Mouse (Mus musculus): ENCODE data around the gene Noxa1. TPM values are rescaled to one million over a fixed set of nuclear protein-coding genes. Genes with fewer than 3 reads are reported as not detected.

Noxa1 gene
- total RNA-seq (2021) = not detected
- long read RNA-seq, experiment 1 = 0 reads
- long read RNA-seq, experiment 2 = 0 reads

- Histone ChIP-seq H3K4me3 (no peak within 1 kb of the TSS), H3K27ac (no peak within 1 kb of the TSS)
- TF ChIP-seq CTCF (IDR thresholded peaks at IDR 0.05) = no peak
- intact Hi-C loops (cut with DNase I) = no loop called here
- DNase-seq (ENCODE audit: extremely low spot score in 1 of 2, low spot score in 2 of 2) = no peak
Measured at GRCm38 (mm10) chr2:25095109-25095850, at the start of gene Noxa1. Gene Noxa1, minus strand, starts transcription at chr2:25095149.

- no peak for TF ChIP-seq CTCF (IDR thresholded peaks at IDR 0.05)
- Histone ChIP-seq H3K27ac (no peak overlapping the region), H3K4me3 (no peak overlapping the region)
- no peak for DNase-seq (ENCODE audit: extremely low spot score in 1 of 2, low spot score in 2 of 2)
- intact Hi-C loops (cut with DNase I) = no loop called here
Measured at GRCm38 (mm10) chr2:25141921-25142320, 47.0 kb upstream of the Noxa1 start.

GRCm38 (mm10) chr2:25141185-25141584, 46.2 kb upstream of the Noxa1 start:
- H3K4me3 ChIP-seq = no peak overlapping the region
- DNase-seq (ENCODE audit: extremely low spot score in 1 of 2, low spot score in 2 of 2) = no peak
- H3K27ac ChIP-seq = no peak overlapping the region
- TF ChIP-seq CTCF (IDR thresholded peaks at IDR 0.05) = peak; percentile 34
- intact Hi-C loops (cut with DNase I) = no loop called here

- Histone ChIP-seq H3K4me3 (no peak overlapping the region), H3K27ac (no peak overlapping the region)
- DNase-seq (ENCODE audit: extremely low spot score in 1 of 2, low spot score in 2 of 2) = no peak
- TF ChIP-seq CTCF (IDR thresholded peaks at IDR 0.05) = no peak
- intact Hi-C loops (cut with DNase I) = no loop called here
Measured at GRCm38 (mm10) chr2:25137832-25138231, 42.9 kb upstream of the Noxa1 start.

GRCm38 (mm10) chr2:25131601-25132000, 36.7 kb upstream of the Noxa1 start:
- no peak overlapping the region for H3K4me3 ChIP-seq
- no peak overlapping the region for H3K27ac ChIP-seq
- TF ChIP-seq CTCF (IDR thresholded peaks at IDR 0.05) = no peak
- DNase-seq (ENCODE audit: extremely low spot score in 1 of 2, low spot score in 2 of 2) = no peak
- intact Hi-C loops (cut with DNase I) = no loop called here

GRCm38 (mm10) chr2:25128072-25128471, 33.1 kb upstream of the Noxa1 start:
- no peak for TF ChIP-seq CTCF (IDR thresholded peaks at IDR 0.05)
- no peak overlapping the region for H3K4me3 ChIP-seq
- no peak for DNase-seq (ENCODE audit: extremely low spot score in 1 of 2, low spot score in 2 of 2)
- intact Hi-C loops (cut with DNase I) = no loop called here
- no peak overlapping the region for H3K27ac ChIP-seq

GRCm38 (mm10) chr2:25127206-25127605, 32.3 kb upstream of the Noxa1 start:
- peak; percentile 74 for TF ChIP-seq CTCF (IDR thresholded peaks at IDR 0.05)
- intact Hi-C loops (cut with DNase I) = no loop called here
- no peak overlapping the region for H3K27ac ChIP-seq
- H3K4me3 ChIP-seq = no peak overlapping the region
- peak; percentile 25 to 41 for DNase-seq (ENCODE audit: extremely low spot score in 1 of 2, low spot score in 2 of 2)

- intact Hi-C loops (cut with DNase I) = no loop called here
- DNase-seq (ENCODE audit: extremely low spot score in 1 of 2, low spot score in 2 of 2) = peak in 1 of 2 experiments; percentile 27
- Histone ChIP-seq H3K4me3 (no peak overlapping the region), H3K27ac (no peak overlapping the region)
- TF ChIP-seq CTCF (IDR thresholded peaks at IDR 0.05) = no peak; the same call in 1 of the 2 replicates
Measured at GRCm38 (mm10) chr2:25126011-25127010, 31.4 kb upstream of the Noxa1 start.

GRCm38 (mm10) chr2:25125146-25125545, 30.2 kb upstream of the Noxa1 start:
- Histone ChIP-seq H3K27ac (no peak overlapping the region), H3K4me3 (no peak overlapping the region)
- DNase-seq (ENCODE audit: extremely low spot score in 1 of 2, low spot score in 2 of 2) = no peak
- intact Hi-C loops (cut with DNase I) = no loop called here
- TF ChIP-seq CTCF (IDR thresholded peaks at IDR 0.05) = no peak

- TF ChIP-seq CTCF (IDR thresholded peaks at IDR 0.05) = no peak
- DNase-seq (ENCODE audit: extremely low spot score in 1 of 2, low spot score in 2 of 2) = no peak
- H3K27ac ChIP-seq = no peak overlapping the region
- intact Hi-C loops (cut with DNase I) = no loop called here
- no peak overlapping the region for H3K4me3 ChIP-seq
Measured at GRCm38 (mm10) chr2:25124411-25124810, 29.5 kb upstream of the Noxa1 start.

- DNase-seq (ENCODE audit: extremely low spot score in 1 of 2, low spot score in 2 of 2) = no peak
- Histone ChIP-seq H3K27ac (no peak overlapping the region), H3K4me3 (no peak overlapping the region)
- intact Hi-C loops (cut with DNase I) = no loop called here
- TF ChIP-seq CTCF (IDR thresholded peaks at IDR 0.05) = no peak
Measured at GRCm38 (mm10) chr2:25123527-25123926, 28.6 kb upstream of the Noxa1 start.

- no peak overlapping the region for H3K4me3 ChIP-seq
- DNase-seq (ENCODE audit: extremely low spot score in 1 of 2, low spot score in 2 of 2) = no peak
- no peak for TF ChIP-seq CTCF (IDR thresholded peaks at IDR 0.05)
- no peak overlapping the region for H3K27ac ChIP-seq
- intact Hi-C loops (cut with DNase I) = no loop called here
Measured at GRCm38 (mm10) chr2:25122666-25123065, 27.7 kb upstream of the Noxa1 start.

Measured in left cerebral cortex, adult 2 months (tissue).